Mouse (Mus musculus) cerebellum, postnatal 25 days (tissue): ENCODE data around the gene Snap23.
A peak's percentile ranks its signal among the peaks of the same experiment; 100 is the strongest.
"Not testable (repeated sequence)": the region's sequence is repeated elsewhere in the genome, so short reads cannot be mapped to it uniquely, and the experiment has no call there.

Source experiments
- DNase-seq, 2 experiments: peaks; one replicate each; pipeline ENCODE4 v3.0.0; 2021; ENCODE audit warnings: mixed read lengths in 2 of 2

Gene Snap23

DNA sequence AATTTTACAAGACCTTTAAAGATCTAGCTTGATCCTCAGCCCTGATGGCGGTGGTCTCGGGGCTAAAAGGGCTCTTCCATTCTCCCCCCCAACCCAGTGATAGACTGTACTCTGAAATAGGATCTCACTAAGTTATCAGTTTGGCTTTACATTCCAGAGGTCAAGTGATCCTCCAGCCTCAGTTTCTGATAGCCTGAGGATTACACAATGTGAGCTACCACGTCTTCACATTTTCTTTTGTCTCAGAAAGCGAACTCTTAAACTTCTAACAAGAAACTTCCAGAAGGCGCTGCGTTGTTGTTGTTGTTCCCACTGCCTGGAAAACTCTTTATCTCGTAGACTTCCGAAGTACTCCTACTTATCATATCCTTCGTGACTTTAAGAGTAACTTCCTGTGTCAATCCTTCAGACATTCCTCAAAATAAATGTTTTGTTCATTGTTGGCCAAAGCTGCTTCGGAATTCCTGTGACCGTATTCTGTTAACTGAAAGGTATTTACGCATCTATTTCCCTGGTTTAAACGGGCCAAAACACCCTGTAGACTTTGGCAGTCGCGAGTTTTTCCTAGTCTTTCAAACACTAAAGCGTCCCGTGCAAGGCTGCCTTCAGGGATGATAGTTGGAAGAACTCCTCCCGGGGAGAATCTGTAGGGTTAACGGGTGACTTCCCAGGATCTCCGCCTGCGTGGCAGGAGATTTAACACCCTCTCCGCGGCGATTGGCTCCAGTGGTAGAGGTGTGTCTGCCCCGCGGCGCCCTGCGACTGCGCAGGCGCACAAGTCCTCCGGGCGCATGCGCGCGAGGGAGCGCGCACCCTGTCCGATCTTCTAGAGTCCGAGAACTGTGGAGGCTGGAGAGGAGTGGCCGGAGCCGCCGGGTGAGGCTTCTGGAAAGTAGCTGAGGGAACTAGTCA, at the start of gene Snap23:
Gene Snap23, plus strand, starts transcription at position 786 of the 912 bp plus-strand sequence.
- peak; percentile 96 to 98 for DNase-seq

DNA sequence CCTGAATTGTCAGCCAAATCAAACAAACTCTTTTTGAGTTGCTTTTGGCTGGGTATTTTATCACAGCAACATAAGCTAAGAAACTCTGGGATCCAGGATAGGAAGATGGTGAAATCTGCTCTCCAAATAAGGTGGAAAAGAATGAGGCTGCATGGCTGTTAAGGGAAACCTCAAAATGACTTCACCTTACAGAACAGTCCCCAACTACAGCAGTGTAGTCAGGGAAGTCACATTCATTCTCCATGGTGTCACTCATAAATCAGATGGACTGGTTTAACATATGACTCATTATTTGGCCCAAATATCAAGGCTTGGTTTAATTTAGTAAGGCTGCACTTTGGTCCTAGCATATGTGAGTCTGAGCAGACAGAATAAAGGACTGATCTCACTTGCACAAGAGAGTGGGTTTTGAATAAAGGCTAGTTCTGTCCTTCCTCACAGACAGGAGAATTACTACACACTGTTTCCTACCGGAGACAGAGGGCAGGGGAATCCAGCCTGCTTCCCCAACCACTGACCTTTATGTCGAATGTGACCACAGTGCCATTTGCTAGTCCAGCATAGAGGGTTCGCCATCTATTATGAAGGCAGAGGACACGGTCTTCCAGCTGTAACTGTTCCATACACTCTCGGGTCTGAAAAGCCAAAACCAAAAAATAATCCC, 48.8 kb upstream of the Snap23 start:
- DNase-seq, result no peak

DNA sequence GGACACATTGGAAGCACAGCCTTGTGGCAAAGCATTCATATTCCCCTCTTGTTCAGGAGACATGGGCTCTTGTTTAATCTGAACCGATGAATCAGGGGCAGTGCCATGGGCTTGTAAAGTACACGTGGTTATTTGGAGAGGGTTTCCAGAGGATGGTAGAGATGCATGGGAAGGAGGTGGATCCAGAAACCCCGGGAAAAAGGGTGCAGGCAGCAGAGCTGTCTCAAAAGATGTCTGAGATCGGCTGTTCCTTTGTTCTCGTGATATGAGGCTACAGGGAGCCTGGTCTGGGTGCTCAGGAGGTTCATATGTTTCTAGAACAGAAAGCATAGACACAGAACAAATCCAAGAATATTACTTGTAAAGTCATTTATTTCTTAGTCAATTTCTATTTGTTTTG, 40.7 kb upstream of the Snap23 start:
- DNase-seq, result no peak

- DNase-seq, result no peak
These were observed 37.9 kb upstream of the Snap23 start for GRCm38 (mm10) chr2:120529531-120529930.

GRCm38 (mm10) chr2:120531223-120531622, 36.2 kb upstream of the Snap23 start:
- no peak for DNase-seq

- DNase-seq, result no peak
These were observed 28.1 kb upstream of the Snap23 start for GRCm38 (mm10) chr2:120539333-120539732.

- peak; percentile 13 to 41 for DNase-seq
These were observed 27.7 kb upstream of the Snap23 start for GRCm38 (mm10) chr2:120539778-120540208.

GRCm38 (mm10) chr2:120544732-120545131, 22.7 kb upstream of the Snap23 start:
- DNase-seq, result no peak

DNA sequence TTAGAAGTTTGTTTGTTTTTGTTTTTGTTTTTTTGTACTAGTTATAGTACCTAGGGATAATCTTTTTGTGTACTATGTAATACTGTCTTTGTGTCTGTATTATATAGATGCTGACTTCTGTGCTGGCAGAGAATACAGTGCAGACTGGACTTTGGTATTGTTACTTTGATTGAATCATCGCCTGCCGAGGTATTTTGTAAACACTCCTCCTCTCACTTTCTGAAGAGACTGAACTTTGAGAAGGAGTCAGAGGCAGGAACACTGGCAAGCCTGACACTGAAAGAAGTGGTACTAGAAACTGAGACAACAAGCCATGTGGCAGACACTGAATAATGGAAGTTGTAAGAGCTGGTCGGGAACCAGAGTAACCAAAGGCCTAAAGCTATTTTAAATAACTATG, 10.6 kb upstream of the Snap23 start:
- no peak for DNase-seq

DNA sequence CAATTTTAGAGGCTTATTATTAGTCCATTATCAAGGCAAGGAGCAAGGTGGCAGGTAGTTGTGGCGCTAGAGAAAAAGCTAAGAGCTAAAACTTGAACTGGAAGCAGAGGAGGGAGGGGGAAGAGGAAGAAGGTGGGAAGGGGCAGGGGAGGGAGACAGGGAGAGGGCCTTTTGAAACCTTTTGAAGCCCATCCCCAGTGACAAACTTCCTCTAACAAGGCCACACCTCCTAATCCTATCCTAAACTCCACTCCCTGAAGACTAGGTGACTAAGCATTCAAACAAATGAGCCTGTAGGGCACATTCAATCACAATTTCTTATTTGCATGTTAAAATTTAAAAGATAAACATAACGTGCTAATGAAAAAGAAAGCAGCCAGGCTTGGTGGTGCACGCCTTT, 8.7 kb upstream of the Snap23 start:
- no peak for DNase-seq

- DNase-seq, result no peak
These were observed 5.9 kb upstream of the Snap23 start for GRCm38 (mm10) chr2:120561524-120561923.

GRCm38 (mm10) chr2:120562859-120563234, 4.6 kb upstream of the Snap23 start:
- no peak for DNase-seq

- peak; percentile 88 to 92 for DNase-seq
These were observed 4.1 kb upstream of the Snap23 start, which contains the start of gene Zfp106 for GRCm38 (mm10) chr2:120563235-120563990. Zfp106 (minus strand) TSS chr2:120563843.

DNA sequence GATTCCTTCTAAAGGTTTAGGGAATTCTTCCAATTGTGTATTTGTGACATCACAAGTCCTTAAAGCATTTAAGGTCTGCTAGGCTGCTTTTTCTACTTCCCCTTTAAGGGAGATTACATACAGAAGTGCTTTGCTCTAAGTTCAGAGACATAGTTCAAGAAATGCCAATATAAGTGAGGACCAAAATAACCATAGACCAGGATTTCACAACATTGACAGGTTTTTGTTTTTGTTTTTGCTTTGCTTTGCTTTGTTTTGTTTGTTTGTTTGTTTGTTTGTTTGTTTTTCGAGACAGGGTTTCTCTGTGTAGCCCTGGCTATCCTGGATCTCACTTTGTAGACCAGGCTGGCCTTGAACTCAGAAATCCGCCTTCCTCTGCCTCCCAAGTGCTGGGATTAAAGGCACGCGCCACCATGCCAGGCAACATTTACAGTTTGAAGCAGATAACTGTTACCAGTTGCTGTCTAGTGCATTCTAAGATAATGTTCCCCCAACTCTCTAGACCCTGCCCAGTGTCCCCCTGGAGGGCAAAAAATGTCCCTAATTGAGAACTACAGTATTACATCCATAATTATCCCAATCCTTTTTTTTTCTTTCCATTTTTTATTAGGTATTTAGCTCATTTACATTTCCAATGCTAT, 2.8 kb upstream of the Snap23 start:
- not testable (repeated sequence) for DNase-seq

GRCm38 (mm10) chr2:120565363-120565762, 2.1 kb upstream of the Snap23 start:
- no peak for DNase-seq

DNA sequence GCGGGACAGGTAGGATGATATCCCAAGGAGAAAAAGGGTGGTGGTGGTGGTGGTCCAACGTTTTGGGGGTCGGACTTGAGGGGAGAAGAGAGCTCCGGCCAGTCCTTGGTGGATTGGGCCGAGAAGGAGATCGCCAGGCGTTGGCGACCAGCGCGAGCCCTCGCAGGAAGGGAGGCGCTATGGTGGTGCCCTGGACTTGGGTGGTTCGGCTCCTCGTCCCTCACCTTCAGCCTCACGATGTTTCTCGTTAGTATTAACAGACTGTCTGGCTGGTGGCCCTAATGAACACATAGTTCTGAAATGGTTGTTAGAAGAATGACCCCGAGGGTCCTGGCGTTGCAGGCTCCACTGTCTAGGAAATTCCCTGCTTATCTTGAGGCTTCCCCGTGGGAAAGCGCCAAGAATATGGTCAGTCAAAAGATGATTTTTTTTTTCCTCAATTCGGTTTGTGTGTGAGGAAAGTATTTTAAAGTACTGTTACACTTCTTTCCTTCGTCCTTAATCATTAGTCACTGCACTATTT, 388 bp downstream of the Snap23 start:
- DNase-seq, result no peak

- no peak for DNase-seq
These were observed 3.6 kb downstream of the Snap23 start for GRCm38 (mm10) chr2:120571081-120571480.

- DNase-seq, result not testable (repeated sequence)
These were observed 4.7 kb downstream of the Snap23 start for GRCm38 (mm10) chr2:120572161-120572560.

- DNase-seq, result no peak
These were observed 7.7 kb downstream of the Snap23 start for GRCm38 (mm10) chr2:120575121-120575520.

- DNase-seq, result no peak
These were observed 8.5 kb downstream of the Snap23 start for GRCm38 (mm10) chr2:120575978-120576377.

DNA sequence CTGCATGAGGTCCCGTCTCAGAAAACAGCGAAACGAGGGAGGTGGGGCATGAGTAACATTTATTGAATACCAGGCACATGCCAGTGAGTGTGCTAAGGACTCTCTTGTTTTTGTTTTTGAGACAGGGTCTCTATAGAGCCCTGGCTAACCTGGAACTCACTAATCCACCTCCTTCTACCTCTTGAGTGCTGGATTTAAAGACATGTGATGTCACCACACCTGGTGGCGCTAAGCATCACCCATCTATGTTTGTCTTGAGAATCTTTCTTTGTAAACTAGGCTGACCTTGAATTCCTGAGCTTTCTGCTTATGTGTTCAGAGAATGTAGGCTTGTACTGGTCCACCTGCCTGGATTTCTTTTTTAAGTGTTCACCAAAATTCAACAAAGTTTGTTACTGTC, 10.3 kb downstream of the Snap23 start:
- no peak for DNase-seq

DNA sequence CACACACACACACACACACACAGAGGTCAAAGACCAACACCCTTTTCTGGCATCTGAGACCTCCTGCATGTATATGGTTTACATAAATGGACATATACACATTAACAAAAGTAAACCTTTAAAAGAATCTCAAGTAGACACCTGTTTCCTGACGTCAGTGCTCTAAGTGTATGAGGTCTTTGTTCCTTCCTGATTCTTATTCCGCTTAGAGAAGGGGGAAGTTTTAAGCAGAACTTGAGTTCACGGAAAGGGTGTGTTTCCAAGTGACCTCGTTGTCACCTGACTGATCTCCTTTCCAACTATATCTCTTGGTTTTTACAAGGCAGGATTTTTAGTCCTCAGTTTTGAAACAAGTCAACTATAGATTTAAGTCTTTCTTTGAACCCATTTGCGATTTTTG, 10.8 kb downstream of the Snap23 start:
- no peak for DNase-seq
